Comparison of ENCODE assay signal across 18 mouse cellular contexts in genomic region chr12:98974157-98974804, GRCm38 (mm10). TPM values are rescaled to one million over a fixed set of nuclear protein-coding genes. Genes with fewer than 3 reads are reported as not detected.
DNase-seq lines count a peak whose midpoint lies in the region; ATAC-seq and TF ChIP-seq lines count a peak whose summit lies in the region.
"Had no signal": no experiment of that assay in that cellular context is flagged by ENCODE, and none has a peak within 500 bp of the region (broad histone marks: within the 10 kb centered on the region; RNA-seq: fewer than 3 reads in every experiment).

No protein-coding gene starts in this region.

- ATAC-seq in heart, embryonic 12.5 days (ENCODE audit: insufficient number of reproducible peaks, low FRiP score), result no peak
- ATAC-seq in forebrain, embryonic 11.5 days (replicated peaks; ENCODE audit: low FRiP score), result peak; percentile 58; the same call in 1 of the 2 replicates

- H3K9me3 ChIP-seq in heart, embryonic 12.5 days (replicated peaks), result peaks cover 7% of the 10 kb centered on the region; the same call in 1 of the 2 replicates
- H3K9me3 ChIP-seq in forebrain, embryonic 11.5 days (ENCODE audit: control insufficient read depth, low read length), result no peaks in the 10 kb centered on the region; the same call in 1 of the 2 replicates
- H3K9me3 ChIP-seq: embryonic facial prominence, embryonic 13.5 days; limb, embryonic 15.5 days had no signal

- H3K27ac ChIP-seq in heart, embryonic 12.5 days (ENCODE audit: poor library complexity, severe bottlenecking), result no peak overlapping the region
- peak overlapping the region; percentile 13; the same call in 1 of the 2 replicates for H3K27ac ChIP-seq in forebrain, embryonic 11.5 days (ENCODE audit: low read depth, low read length)
- no peak overlapping the region for H3K27ac ChIP-seq in kidney, adult 2 months (ENCODE audit: insufficient read depth, low read depth, low read length)
- H3K27ac ChIP-seq: embryonic facial prominence, embryonic 13.5 days; heart, adult 2 months; left cerebral cortex, adult 2 months; limb, embryonic 15.5 days had no signal

- TF ChIP-seq CTCF in C2C12 (IDR thresholded peaks at IDR 0.05; ENCODE audit: control insufficient read depth, insufficient read depth, insufficient read length), result no peak
- no peak for TF ChIP-seq CTCF in kidney, adult 2 months (conservative IDR thresholded peaks at IDR 0.05; ENCODE audit: insufficient read depth, insufficient read length, low read depth, low read length)

- TF ChIP-seq POLR2A in kidney, adult 2 months (IDR thresholded peaks at IDR 0.05; ENCODE audit: low read depth, low read length), result no peak

- no peaks in the 10 kb centered on the region for H3K27me3 ChIP-seq in heart, embryonic 12.5 days (replicated peaks)
- no peaks in the 10 kb centered on the region for H3K27me3 ChIP-seq in C2C12 (ENCODE audit: control insufficient read depth, insufficient read depth, insufficient read length)
- no peaks in the 10 kb centered on the region for H3K27me3 ChIP-seq in forebrain, embryonic 11.5 days (ENCODE audit: control insufficient read depth, insufficient read depth, low read length)
- no peaks in the 10 kb centered on the region for H3K27me3 ChIP-seq in kidney, adult 2 months (replicated peaks; ENCODE audit: control insufficient read depth, insufficient read depth, low read length)
- H3K27me3 ChIP-seq: embryonic facial prominence, embryonic 13.5 days; limb, embryonic 15.5 days had no signal

- no peak overlapping the region for H3K9ac ChIP-seq in heart, embryonic 12.5 days
- no peak overlapping the region for H3K9ac ChIP-seq in forebrain, embryonic 11.5 days (ENCODE audit: low read length)
- H3K9ac ChIP-seq: embryonic facial prominence, embryonic 13.5 days; limb, embryonic 15.5 days had no signal

- no peaks in the 10 kb centered on the region for H3K79me3 ChIP-seq in C2C12 (ENCODE audit: low read depth)

- H3K4me2 ChIP-seq in heart, embryonic 12.5 days, result no peak overlapping the region
- no peak overlapping the region for H3K4me2 ChIP-seq in forebrain, embryonic 11.5 days (ENCODE audit: low read depth, low read length, severe bottlenecking)
- H3K4me2 ChIP-seq: embryonic facial prominence, embryonic 13.5 days; limb, embryonic 15.5 days had no signal

- peaks cover 32% of the 10 kb centered on the region for H3K36me3 ChIP-seq in heart, embryonic 12.5 days
- H3K36me3 ChIP-seq in C2C12 (ENCODE audit: control insufficient read depth, insufficient read depth), result peaks cover 21% of the 10 kb centered on the region
- peaks cover 8% of the 10 kb centered on the region; the same call in 1 of the 2 replicates for H3K36me3 ChIP-seq in forebrain, embryonic 11.5 days (ENCODE audit: control insufficient read depth, insufficient read depth, low read length)
- 0 out of 2 replicates have a peak, but pooled peaks cover 1% of the 10 kb centered on the region for H3K36me3 ChIP-seq in kidney, adult 2 months (ENCODE audit: control insufficient read depth, insufficient read depth, low read length)

- WGBS in heart, embryonic 12.5 days, result 72% methylated on average over 12 of the region's 12 CpGs
- 67% methylated on average over 12 of the region's 12 CpGs for whole genome bisulfite sequencing in forebrain, embryonic 11.5 days
- WGBS in large intestine, adult 2 months, result 53% methylated on average over 12 of the region's 12 CpGs
- 75% methylated on average over 12 of the region's 12 CpGs for WGBS in kidney, adult 2 months

- H3ac ChIP-seq in C2C12 (ENCODE audit: control insufficient read depth, insufficient read length, low read depth), result no peak overlapping the region

- no peak overlapping the region for H3K4me3 ChIP-seq in heart, embryonic 12.5 days
- no peak overlapping the region for H3K4me3 ChIP-seq in C2C12 (ENCODE audit: insufficient read depth, poor library complexity, severe bottlenecking)
- H3K4me3 ChIP-seq in forebrain, embryonic 11.5 days (ENCODE audit: low read depth, low read length), result no peak overlapping the region
- no peak overlapping the region for H3K4me3 ChIP-seq in kidney, adult 2 months (ENCODE audit: insufficient read depth, low read depth, low read length)
- H3K4me3 ChIP-seq: embryonic facial prominence, embryonic 13.5 days; heart, adult 2 months; left cerebral cortex, adult 2 months; limb, embryonic 15.5 days had no signal

- peak; percentile 75 for DNase-seq in heart, adult 11 months
- DNase-seq in forebrain, embryonic 11.5 days (ENCODE audit: low spot score), result no peak
- DNase-seq in large intestine, adult 2 months (ENCODE audit: low read depth, low spot score), result peak; percentile 18
- no peak for DNase-seq in left cerebral cortex, adult 9 months (ENCODE audit: low spot score in 2 of 2)
- DNase-seq in thymus, postnatal 25 days, result no peak
- no peak for DNase-seq in kidney, adult 2 months
- DNase-seq: adrenal gland, adult 2 months; cerebellum, adult 11-12 months; heart, adult 2 months; heart, postnatal 36 days; kidney, postnatal 10 days; lung, postnatal 14 days; right cerebral cortex, adult 18-20 months had no signal

- no peaks in the 10 kb centered on the region for H3K4me1 ChIP-seq in heart, embryonic 12.5 days (replicated peaks)
- H3K4me1 ChIP-seq in forebrain, embryonic 11.5 days (replicated peaks; ENCODE audit: control insufficient read depth, insufficient read depth, low read length), result 0 out of 2 replicates have a peak, but pooled peaks cover 2% of the 10 kb centered on the region
- H3K4me1 ChIP-seq in kidney, adult 2 months (ENCODE audit: control insufficient read depth, insufficient read depth, low read length), result no peaks in the 10 kb centered on the region
- H3K4me1 ChIP-seq: embryonic facial prominence, embryonic 13.5 days; limb, embryonic 15.5 days had no signal

- no peaks in the 10 kb centered on the region for H3K79me2 ChIP-seq in C2C12 (ENCODE audit: control insufficient read depth, insufficient read depth)

TF ChIP-seq in C2C12, 6 proteins besides CTCF, POLR2A, EP300 and RAD21:
- TF ChIP-seq MYOG (IDR thresholded peaks at IDR 0.05; ENCODE audit: control insufficient read depth, extremely low read depth, insufficient read length) (no peak), MYOD1 (IDR thresholded peaks at IDR 0.05; ENCODE audit: control insufficient read depth, insufficient read length, low read depth) (peak; percentile 79)

RNA-seq across cellular contexts. Expression of gene Ttc8, which starts 53.9 kb away (rescaled TPM):
- 16.2 and 16.5 TPM in 2 replicates for polyA plus RNA-seq in heart, embryonic 12.5 days (2016; fragmentation: Nextera tagmentation; extraction: Ambion mirVana)
- 10.0 TPM for polyA plus RNA-seq in C2C12 (2012; fragmentation: generic; extraction: Trizol)
- 47.7 and 48.3 TPM in 2 replicates for polyA plus RNA-seq in forebrain, embryonic 11.5 days (2014; fragmentation: Nextera tagmentation; extraction: Ambion mirVana)
- 2.9 and 3.5 TPM in 2 replicates for polyA plus RNA-seq in large intestine, adult 2 months (2012; rRNA removed)
- polyA plus RNA-seq in kidney, adult 2 months (2012; rRNA removed), result 36.1 and 38.7 TPM in 2 replicates

Comparison
In these comparisons a context has a peak if more than half of its experiments do, and no peak if none do; other contexts are left out.
1. DNase-seq: peak in heart, adult 11 months (single experiment) and large intestine, adult 2 months (single experiment); none in forebrain, embryonic 11.5 days (single experiment), left cerebral cortex, adult 9 months (0 of 2), thymus, postnatal 25 days (single experiment) and kidney, adult 2 months (single experiment).